Mouse (Mus musculus): Measurements from ENCODE around the gene Cxcl9. TPM values are rescaled to one million over a fixed set of nuclear protein-coding genes. Genes with fewer than 3 reads are reported as not detected.

The Cxcl9 gene
- polyA plus RNA-seq, 1 experiment from 2014 or later: not detected

GRCm38 (mm10) chr5:92312046-92312715 lies 15.7 kb downstream of the Cxcl9 start:
- Histone ChIP-seq H3K27ac (ENCODE audit: poor library complexity, severe bottlenecking) (no peak overlapping the region), H3K4me3 (no peak overlapping the region), H3K9ac (no peak overlapping the region), H3K27me3 (replicated peaks) (no peaks in the 10 kb centered on the region), H3K4me2 (no peak overlapping the region), H3K36me3 (no peaks in the 10 kb centered on the region), H3K4me1 (replicated peaks) (peaks cover 10% of the 10 kb centered on the region), H3K9me3 (replicated peaks) (no peaks in the 10 kb centered on the region)
- ATAC-seq (ENCODE audit: insufficient number of reproducible peaks, low FRiP score): no peak
- WGBS: 12% methylated on average over 13 of the region's 13 CpGs

- Histone ChIP-seq H3K9ac (peak within 1 kb of the TSS; percentile 89), H3K27me3 (replicated peaks) (no peaks in the 10 kb centered on the region), H3K4me3 (peak within 1 kb of the TSS; percentile 93), H3K4me2 (peak within 1 kb of the TSS; percentile 84), H3K27ac (ENCODE audit: poor library complexity, severe bottlenecking) (peak within 1 kb of the TSS; percentile 55; the same call in 1 of the 2 replicates), H3K4me1 (replicated peaks) (peaks cover 10% of the 10 kb centered on the region), H3K9me3 (replicated peaks) (no peaks in the 10 kb centered on the region), H3K36me3 (peaks cover 12% of the 10 kb centered on the region)
- WGBS: 2% methylated on average over 41 of the region's 41 CpGs
- ATAC-seq (ENCODE audit: insufficient number of reproducible peaks, low FRiP score): peak; percentile 94
Observed at GRCm38 (mm10) chr5:92309681-92310511, 18.0 kb downstream of the Cxcl9 start, which contains the start of gene Sdad1. Gene Sdad1 (minus strand): TSS chr5:92310479.

GRCm38 (mm10) chr5:92304291-92304690 lies 23.6 kb downstream of the Cxcl9 start:
- H3K9me3 ChIP-seq (replicated peaks): no peaks in the 10 kb centered on the region
- no peak for ATAC-seq (ENCODE audit: insufficient number of reproducible peaks, low FRiP score)
- H3K9ac ChIP-seq: no peak overlapping the region
- no peak overlapping the region for H3K4me3 ChIP-seq
- no peak overlapping the region for H3K4me2 ChIP-seq
- H3K27me3 ChIP-seq (replicated peaks): no peaks in the 10 kb centered on the region
- whole genome bisulfite sequencing: 72% methylated on average over 3 of the region's 3 CpGs
- H3K27ac ChIP-seq (ENCODE audit: poor library complexity, severe bottlenecking): no peak overlapping the region
- H3K4me1 ChIP-seq (replicated peaks): peaks cover 10% of the 10 kb centered on the region
- H3K36me3 ChIP-seq: peaks cover 63% of the 10 kb centered on the region

- Histone ChIP-seq H3K4me2 (no peak overlapping the region), H3K36me3 (peaks cover 81% of the 10 kb centered on the region), H3K4me3 (no peak overlapping the region), H3K4me1 (replicated peaks) (no peaks in the 10 kb centered on the region), H3K9me3 (replicated peaks) (no peaks in the 10 kb centered on the region), H3K27me3 (replicated peaks) (no peaks in the 10 kb centered on the region), H3K27ac (ENCODE audit: poor library complexity, severe bottlenecking) (no peak overlapping the region), H3K9ac (no peak overlapping the region)
- WGBS: 78% methylated on average over 13 of the region's 13 CpGs
- no peak for ATAC-seq (ENCODE audit: insufficient number of reproducible peaks, low FRiP score)
Observed at GRCm38 (mm10) chr5:92302149-92302840, 25.6 kb downstream of the Cxcl9 start.

- Histone ChIP-seq H3K9ac (no peak overlapping the region), H3K27ac (ENCODE audit: poor library complexity, severe bottlenecking) (no peak overlapping the region), H3K9me3 (replicated peaks) (no peaks in the 10 kb centered on the region), H3K4me1 (replicated peaks) (no peaks in the 10 kb centered on the region), H3K4me2 (no peak overlapping the region), H3K4me3 (no peak overlapping the region), H3K36me3 (peaks cover 95% of the 10 kb centered on the region), H3K27me3 (replicated peaks) (no peaks in the 10 kb centered on the region)
- 85% methylated on average over 2 of the region's 2 CpGs for WGBS
- no peak for ATAC-seq (ENCODE audit: insufficient number of reproducible peaks, low FRiP score)
Observed at GRCm38 (mm10) chr5:92294525-92294924, 33.4 kb downstream of the Cxcl9 start.

GRCm38 (mm10) chr5:92291652-92292414 lies 36.0 kb downstream of the Cxcl9 start:
- no peak for ATAC-seq (ENCODE audit: insufficient number of reproducible peaks, low FRiP score)
- peaks cover 96% of the 10 kb centered on the region for H3K36me3 ChIP-seq
- H3K9ac ChIP-seq: no peak overlapping the region; the same call in 1 of the 2 replicates
- H3K9me3 ChIP-seq (replicated peaks): no peaks in the 10 kb centered on the region
- no peak overlapping the region for H3K27ac ChIP-seq (ENCODE audit: poor library complexity, severe bottlenecking)
- no peaks in the 10 kb centered on the region for H3K4me1 ChIP-seq (replicated peaks)
- WGBS: 81% methylated on average over 6 of the region's 6 CpGs
- H3K27me3 ChIP-seq (replicated peaks): no peaks in the 10 kb centered on the region
- no peak overlapping the region for H3K4me2 ChIP-seq
- H3K4me3 ChIP-seq: no peak overlapping the region

- Histone ChIP-seq H3K9ac (no peak overlapping the region), H3K27ac (ENCODE audit: poor library complexity, severe bottlenecking) (no peak overlapping the region), H3K4me3 (no peak overlapping the region), H3K4me1 (replicated peaks) (peaks cover 7% of the 10 kb centered on the region; the same call in 1 of the 2 replicates), H3K4me2 (no peak overlapping the region), H3K9me3 (replicated peaks) (no peaks in the 10 kb centered on the region), H3K27me3 (replicated peaks) (no peaks in the 10 kb centered on the region), H3K36me3 (peaks cover 76% of the 10 kb centered on the region)
- no peak for ATAC-seq (ENCODE audit: insufficient number of reproducible peaks, low FRiP score)
- 69% methylated on average over 6 of the region's 6 CpGs for WGBS
Observed at GRCm38 (mm10) chr5:92287840-92288239, 40.0 kb downstream of the Cxcl9 start.

- Histone ChIP-seq H3K27ac (ENCODE audit: poor library complexity, severe bottlenecking) (no peak overlapping the region), H3K27me3 (replicated peaks) (no peaks in the 10 kb centered on the region), H3K4me2 (no peak overlapping the region), H3K36me3 (peaks cover 31% of the 10 kb centered on the region), H3K9ac (no peak overlapping the region), H3K9me3 (replicated peaks) (no peaks in the 10 kb centered on the region), H3K4me3 (no peak overlapping the region), H3K4me1 (replicated peaks) (peaks cover 20% of the 10 kb centered on the region; the same call in 1 of the 2 replicates)
- WGBS: 41% methylated on average over 3 of the region's 3 CpGs
- ATAC-seq (ENCODE audit: insufficient number of reproducible peaks, low FRiP score): 0 out of 2 replicates have a peak, but pooled peaks have one; percentile 51
Observed at GRCm38 (mm10) chr5:92283107-92283506, 44.8 kb downstream of the Cxcl9 start.

GRCm38 (mm10) chr5:92282571-92282970 lies 45.3 kb downstream of the Cxcl9 start:
- H3K27me3 ChIP-seq (replicated peaks): no peaks in the 10 kb centered on the region
- H3K36me3 ChIP-seq: peaks cover 26% of the 10 kb centered on the region
- H3K9me3 ChIP-seq (replicated peaks): no peaks in the 10 kb centered on the region
- H3K27ac ChIP-seq (ENCODE audit: poor library complexity, severe bottlenecking): no peak overlapping the region
- no peak overlapping the region for H3K4me2 ChIP-seq
- no peak overlapping the region for H3K4me3 ChIP-seq
- H3K4me1 ChIP-seq (replicated peaks): peaks cover 20% of the 10 kb centered on the region; the same call in 1 of the 2 replicates
- ATAC-seq (ENCODE audit: insufficient number of reproducible peaks, low FRiP score): no peak
- no peak overlapping the region for H3K9ac ChIP-seq
- 72% methylated on average over 4 of the region's 4 CpGs for WGBS

GRCm38 (mm10) chr5:92278942-92279537 lies 48.8 kb downstream of the Cxcl9 start:
- H3K4me3 ChIP-seq: no peak overlapping the region
- WGBS: 79% methylated on average over 10 of the region's 10 CpGs
- ATAC-seq (ENCODE audit: insufficient number of reproducible peaks, low FRiP score): no peak
- H3K36me3 ChIP-seq: no peaks in the 10 kb centered on the region
- peaks cover 20% of the 10 kb centered on the region for H3K4me1 ChIP-seq (replicated peaks)
- no peak overlapping the region for H3K27ac ChIP-seq (ENCODE audit: poor library complexity, severe bottlenecking)
- peaks cover 6% of the 10 kb centered on the region; the same call in 1 of the 2 replicates for H3K27me3 ChIP-seq (replicated peaks)
- H3K4me2 ChIP-seq: no peak overlapping the region
- no peaks in the 10 kb centered on the region for H3K9me3 ChIP-seq (replicated peaks)
- H3K9ac ChIP-seq: no peak overlapping the region

All from heart, embryonic 12.5 days (tissue).